ENCODE assay signal across 8 mouse cellular contexts in the genomic region with DNA sequence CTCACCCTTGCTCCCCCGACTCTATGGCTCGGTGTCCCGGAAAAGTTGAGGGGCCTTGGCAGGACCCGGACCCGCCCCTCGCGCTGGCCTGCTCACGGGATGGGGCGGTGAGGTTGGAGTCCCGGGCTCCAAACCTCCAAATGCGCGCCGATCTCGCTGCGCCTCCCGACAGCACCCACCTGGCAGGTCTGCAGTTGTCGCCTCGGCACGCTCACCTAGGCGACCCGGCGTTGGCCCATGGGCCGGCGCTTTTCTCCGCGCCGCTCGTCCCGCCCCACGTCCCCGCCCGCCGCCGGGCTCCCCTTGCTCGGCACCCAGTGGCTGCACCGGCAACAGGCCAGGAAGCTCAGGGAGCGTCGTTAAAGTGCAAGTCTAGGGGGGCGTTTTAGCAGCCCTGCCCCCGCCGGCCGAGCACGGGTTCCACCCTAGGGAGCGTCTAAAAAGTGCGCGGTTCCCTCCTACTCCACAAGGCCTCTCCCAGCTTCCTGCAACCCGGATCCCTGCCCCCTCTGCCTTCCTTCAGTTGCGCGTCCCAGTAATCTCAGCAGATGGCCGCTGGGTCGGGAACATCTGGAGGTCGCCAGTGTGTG. TPM values are rescaled to one million over a fixed set of nuclear protein-coding genes. Genes with fewer than 3 reads are reported as not detected.
DNase-seq lines count a peak whose midpoint lies in the region; ATAC-seq lines count a peak whose summit lies in the region.

A gene (minus strand): TSS at position 266 of the 590 bp plus-strand sequence.

- H3K27ac ChIP-seq in hindbrain, embryonic 14.5 days: peak within 1 kb of the TSS; percentile 84

- peak; percentile 98 for DNase-seq in R1 (ENCODE audit: low read depth, low spot score)
- DNase-seq in cerebellum, postnatal 25 days: peak; percentile 67 to 80
- DNase-seq in frontal cortex, postnatal 36 days (ENCODE audit: low spot score in 2 of 2): peak; percentile 78 to 83
- DNase-seq in hindbrain, embryonic 14.5 days (ENCODE audit: low spot score): peak; percentile 94
- peak; percentile 64 for DNase-seq in left cerebral cortex, adult 11 months (ENCODE audit: low spot score)
- peak; percentile 85 for DNase-seq in lung, postnatal 25 days (ENCODE audit: low spot score)
- DNase-seq in right cerebral cortex, adult 18-20 months: peak; percentile 80
- peak; percentile 90 for DNase-seq in urinary bladder, postnatal 25 days (ENCODE audit: low spot score)

- H3K9me3 ChIP-seq in hindbrain, embryonic 14.5 days (ENCODE audit: control insufficient read depth, low read length): no peaks in the 10 kb centered on the region

- no peaks in the 10 kb centered on the region for H3K36me3 ChIP-seq in hindbrain, embryonic 14.5 days (replicated peaks; ENCODE audit: control insufficient read depth, insufficient read depth)

- no peaks in the 10 kb centered on the region for H3K27me3 ChIP-seq in hindbrain, embryonic 14.5 days (ENCODE audit: control insufficient read depth, insufficient read depth, low read length)

- peak; percentile 92 for ATAC-seq in hindbrain, embryonic 14.5 days (ENCODE audit: low FRiP score)

- peak within 1 kb of the TSS; percentile 84 for H3K9ac ChIP-seq in hindbrain, embryonic 14.5 days

- H3K4me3 ChIP-seq in hindbrain, embryonic 14.5 days (replicated peaks; ENCODE audit: low read length): peak within 1 kb of the TSS; percentile 65

- H3K4me2 ChIP-seq in hindbrain, embryonic 14.5 days (replicated peaks): peak within 1 kb of the TSS; percentile 90

- WGBS in hindbrain, embryonic 14.5 days: under 1% methylated on average over 51 of the region's 52 CpGs

- peaks cover 30% of the 10 kb centered on the region for H3K4me1 ChIP-seq in hindbrain, embryonic 14.5 days (replicated peaks; ENCODE audit: control insufficient read depth, insufficient read depth, low read length)

RNA-seq across cellular contexts. Expression of the gene that starts here (rescaled TPM):
- 9.5 and 11.7 TPM in 2 replicates for polyA plus RNA-seq in hindbrain, embryonic 14.5 days (2014; fragmentation: Nextera tagmentation; extraction: Ambion mirVana)

Comparison
In these comparisons a context has a peak if more than half of its experiments do, and no peak if none do; other contexts are left out.
1. Peak in every context shown above with its lines: DNase-seq, ATAC-seq, H3K4me3 ChIP-seq and H3K27ac ChIP-seq.